Mouse (Mus musculus) MEL (cell line): ENCODE measurements around the gene Prr5l.
A peak's percentile ranks its signal among the peaks of the same experiment; 100 is the strongest.

Experiments used
- CHD2 ChIP-seq: IDR thresholded peaks from 2 replicates; pipeline ENCODE4 v1.6.1; 2011; ENCODE audit warnings: low read length, improper control_type of control experiment
- CTCF ChIP-seq, 3 experiments: IDR thresholded peaks in 2 of 3; conservative IDR thresholded peaks in 1 of 3; 2 replicates each; pipeline ENCODE4 v1.5.1; 2011 to 2012; ENCODE audit warnings: low read length in 3 of 3, low read depth in 2 of 3, mild to moderate bottlenecking in 2 of 3, improper control_type of control experiment in 1 of 3, inconsistent platforms in 1 of 3, mixed read lengths in 1 of 3, moderate library complexity in 1 of 3; ENCODE audit not compliant: control insufficient read depth in 1 of 3, insufficient read depth in 1 of 3, poor library complexity in 1 of 3, severe bottlenecking in 1 of 3
- EP300 ChIP-seq, 2 experiments: IDR thresholded peaks; 2 replicates each; pipeline ENCODE4 v1.6.1; 2011; ENCODE audit warnings: improper control_type of control experiment in 2 of 2, low read length in 2 of 2, low read depth in 1 of 2, mild to moderate bottlenecking in 1 of 2
- JUND ChIP-seq: IDR thresholded peaks from 2 replicates; pipeline ENCODE4 v1.6.1; 2011; ENCODE audit warnings: low read depth, mild to moderate bottlenecking, improper control_type of control experiment, low read length
- MXI1 ChIP-seq: IDR thresholded peaks from 2 replicates; pipeline ENCODE4 v1.6.1; 2011; ENCODE audit warnings: mild to moderate bottlenecking, low read depth, low read length, improper control_type of control experiment
- NRF1 ChIP-seq: IDR thresholded peaks from 2 replicates; pipeline ENCODE4 v1.6.1; 2014; ENCODE audit warnings: low read depth, mild to moderate bottlenecking, inconsistent platforms, low read length, improper control_type of control experiment, moderate library complexity; ENCODE audit not compliant: poor library complexity, insufficient read depth, severe bottlenecking
- POLR2A ChIP-seq, 2 experiments: IDR thresholded peaks; 2 replicates each; pipeline ENCODE4 v1.6.1; 2011 to 2012; ENCODE audit warnings: low read length in 2 of 2, mild to moderate bottlenecking in 2 of 2, control low read depth in 1 of 2, improper control_type of control experiment in 1 of 2, low read depth in 1 of 2, moderate library complexity in 1 of 2; ENCODE audit not compliant: control insufficient read depth in 1 of 2, insufficient read depth in 1 of 2, poor library complexity in 1 of 2
- POLR2AphosphoS2 ChIP-seq: IDR thresholded peaks from 2 replicates; pipeline ENCODE4 v1.6.1; 2011; ENCODE audit warnings: low read length, improper control_type of control experiment
- ZC3H11A ChIP-seq: IDR thresholded peaks from 2 replicates; pipeline ENCODE4 v1.6.1; 2012; ENCODE audit warnings: low read depth, mild to moderate bottlenecking, inconsistent platforms, low read length, improper control_type of control experiment

DNA sequence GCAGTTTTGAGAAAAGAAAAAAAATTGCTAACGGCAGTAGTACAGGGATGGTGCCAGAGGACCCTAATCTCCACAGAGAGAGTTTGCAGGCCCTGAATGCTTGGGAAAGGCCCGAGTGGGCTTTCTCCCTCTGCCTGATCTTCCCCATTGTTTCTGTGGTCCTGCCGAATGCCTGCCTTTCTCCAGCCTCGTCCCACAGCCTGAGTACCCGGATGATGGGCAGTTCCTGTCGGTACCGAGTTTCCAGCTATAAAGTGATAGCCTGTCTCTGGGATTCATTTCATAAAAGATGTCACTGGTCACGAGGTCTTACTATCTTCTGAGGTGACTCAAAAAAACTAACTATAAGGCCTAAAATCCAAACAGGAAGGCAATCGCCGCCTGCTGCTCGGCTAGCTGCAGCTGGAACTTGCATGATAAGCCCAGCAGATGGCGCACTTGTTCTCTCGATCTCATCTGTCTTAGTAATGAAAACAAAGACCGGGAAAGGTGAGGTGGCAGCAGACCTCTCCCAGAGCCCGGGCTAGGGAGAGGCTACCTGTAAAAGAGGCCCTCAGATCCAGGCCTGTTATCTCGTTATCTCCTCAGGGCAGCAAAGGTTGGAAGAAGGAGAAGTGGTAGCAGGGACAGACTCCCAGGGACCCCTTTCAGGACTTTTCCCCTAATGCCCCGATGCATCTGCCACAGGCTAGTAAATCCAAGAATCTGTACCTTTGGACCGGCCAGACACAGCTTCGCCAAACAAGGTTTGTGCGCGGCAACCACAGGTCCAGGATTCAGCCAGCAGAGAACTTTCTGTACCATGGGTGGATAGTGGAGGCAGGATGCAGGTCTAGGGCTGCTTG, 22.9 kb upstream of the Prr5l start:
- TF ChIP-seq EP300 (IDR thresholded peaks at IDR 0.05; ENCODE audit: low read depth in 1 of 2, low read length in 2 of 2) (no peak), CTCF (IDR thresholded peaks at IDR 0.05 in 2 of 3, conservative IDR thresholded peaks at IDR 0.05 in 1 of 3; ENCODE audit: control insufficient read depth in 1 of 3, insufficient read depth in 1 of 3, low read depth in 2 of 3, low read length in 3 of 3, poor library complexity in 1 of 3, severe bottlenecking in 1 of 3) (peak; percentile 71 to 92 (median 85)), ZC3H11A (peak; percentile 72), MXI1 (no peak), CHD2 (no peak), POLR2AphosphoS2 (no peak), POLR2A (IDR thresholded peaks at IDR 0.05; ENCODE audit: control insufficient read depth in 1 of 2, insufficient read depth in 1 of 2, low read depth in 1 of 2, low read length in 2 of 2, poor library complexity in 1 of 2) (no peak), NRF1 (no peak), JUND (no peak)
